Mouse (Mus musculus): ENCODE data around the gene Lgi4.

DNA sequence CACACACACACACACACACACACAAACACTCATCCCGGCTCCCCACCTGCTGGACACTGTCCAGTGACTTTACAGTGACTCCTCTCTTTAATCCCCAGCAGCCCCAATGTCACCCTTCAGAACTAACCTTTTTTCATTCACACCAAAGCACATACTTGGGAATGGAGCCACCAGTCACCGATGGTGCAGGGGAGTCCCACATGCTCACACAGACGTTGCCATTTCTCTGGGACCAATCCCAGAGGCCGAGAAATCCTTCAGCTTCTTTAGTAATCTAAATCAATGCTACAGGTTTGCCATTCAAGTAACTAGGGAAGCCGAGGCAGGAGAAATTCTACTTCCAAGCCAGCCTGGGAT, 15.5 kb downstream of the Lgi4 start:
- TF ChIP-seq POLR2A (IDR thresholded peaks at IDR 0.05; ENCODE audit: insufficient read depth, low read length) (no peak), CTCF (IDR thresholded peaks at IDR 0.05; ENCODE audit: low read depth, low read length) (no peak)
